Mouse (Mus musculus): ENCODE measurements around the gene Vwa3b. TPM values are rescaled to one million over a fixed set of nuclear protein-coding genes. Genes with fewer than 3 reads are reported as not detected.

The Vwa3b gene
- polyA plus RNA-seq, 1 experiment from 2014 or later: 1.5 TPM

DNA sequence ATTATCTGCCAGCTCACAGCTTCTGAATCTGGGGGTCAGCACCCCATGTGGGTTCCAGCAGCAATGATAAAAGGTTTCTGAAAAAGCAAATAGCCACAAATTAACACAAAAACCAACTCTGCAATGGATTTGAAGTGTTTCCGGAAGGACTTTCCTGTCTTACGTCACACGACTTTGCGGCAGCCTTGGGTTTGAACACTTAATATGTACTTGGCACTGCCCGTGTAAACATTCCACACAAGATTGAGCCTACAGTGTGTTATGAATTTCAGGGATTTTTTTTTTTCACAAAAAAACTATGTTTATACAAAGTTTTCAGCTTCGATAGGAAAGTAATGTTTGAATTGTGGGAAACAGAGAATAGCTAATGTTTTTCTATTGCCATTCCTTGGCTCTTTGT is 7.4 kb upstream of the Vwa3b start:
- no peak for ATAC-seq (ENCODE audit: low FRiP score)
- 85% methylated on average over 6 of the region's 6 CpGs for WGBS

DNA sequence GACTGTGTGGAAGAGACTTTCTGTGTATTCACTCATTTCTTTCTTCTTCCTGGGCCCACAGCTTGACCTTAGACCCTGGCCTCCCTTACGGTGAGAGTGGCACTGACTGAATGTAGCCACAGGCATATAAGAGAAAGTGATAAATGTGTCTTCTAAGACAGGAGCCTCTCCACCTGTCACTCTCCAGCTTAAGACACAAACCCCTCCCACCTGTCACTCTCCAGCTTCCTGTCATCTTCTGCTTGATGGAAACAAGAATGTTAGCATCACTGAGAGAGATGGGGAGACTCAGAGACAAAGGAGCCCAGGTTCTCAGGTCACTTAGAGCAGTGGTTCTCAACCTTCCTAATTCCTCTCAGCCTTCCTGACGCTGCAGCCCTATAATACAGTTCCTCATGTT is 3.7 kb upstream of the Vwa3b start:
- 84% methylated on average over 2 of the region's 2 CpGs for WGBS

More for the DNA sequence above, 7.4 kb upstream of the Vwa3b start:
- no peaks in the 10 kb centered on the region for H3K27me3 ChIP-seq
- no peak overlapping the region for H3K4me3 ChIP-seq
- no peaks in the 10 kb centered on the region for H3K9me3 ChIP-seq
- no peak overlapping the region for H3K9ac ChIP-seq
- H3K27ac ChIP-seq: no peak overlapping the region
- H3K36me3 ChIP-seq: no peaks in the 10 kb centered on the region
- no peak overlapping the region for H3K4me2 ChIP-seq
- H3K4me1 ChIP-seq (replicated peaks): no peaks in the 10 kb centered on the region

DNA sequence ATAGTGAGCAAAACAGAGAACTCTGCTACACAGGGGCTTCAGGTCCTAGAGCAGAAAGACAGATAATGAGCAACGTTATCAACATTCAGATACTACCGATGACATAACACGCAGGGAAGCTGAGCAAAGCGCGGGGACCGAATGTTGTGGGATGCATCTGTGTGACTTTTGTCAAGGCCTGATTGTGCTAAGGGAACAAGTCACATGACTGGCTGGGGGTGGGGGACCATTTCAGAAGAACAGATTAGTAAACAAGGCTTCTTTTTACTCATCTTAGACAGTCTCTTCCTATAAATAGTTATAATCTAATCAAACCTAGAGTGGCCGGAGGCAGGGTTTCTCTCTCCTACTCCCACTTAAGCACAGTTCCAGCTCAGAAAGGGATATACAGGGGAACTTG is 1.7 kb upstream of the Vwa3b start:
- 90% methylated on average over 7 of the region's 7 CpGs for WGBS
- Histone ChIP-seq H3K36me3 (no peaks in the 10 kb centered on the region), H3K27me3 (no peaks in the 10 kb centered on the region), H3K9me3 (no peaks in the 10 kb centered on the region), H3K4me1 (replicated peaks) (peaks cover 10% of the 10 kb centered on the region), H3K4me3 (no peak overlapping the region), H3K9ac (no peak overlapping the region), H3K4me2 (no peak overlapping the region), H3K27ac (no peak overlapping the region)
- ATAC-seq (ENCODE audit: low FRiP score): no peak

More for the DNA sequence above, 3.7 kb upstream of the Vwa3b start:
- no peaks in the 10 kb centered on the region for H3K27me3 ChIP-seq
- no peak for ATAC-seq (ENCODE audit: low FRiP score)
- H3K9ac ChIP-seq: no peak overlapping the region
- no peak overlapping the region for H3K4me3 ChIP-seq
- H3K4me2 ChIP-seq: no peak overlapping the region
- no peak overlapping the region for H3K27ac ChIP-seq
- H3K36me3 ChIP-seq: no peaks in the 10 kb centered on the region
- H3K9me3 ChIP-seq: no peaks in the 10 kb centered on the region
- H3K4me1 ChIP-seq (replicated peaks): no peaks in the 10 kb centered on the region

DNA sequence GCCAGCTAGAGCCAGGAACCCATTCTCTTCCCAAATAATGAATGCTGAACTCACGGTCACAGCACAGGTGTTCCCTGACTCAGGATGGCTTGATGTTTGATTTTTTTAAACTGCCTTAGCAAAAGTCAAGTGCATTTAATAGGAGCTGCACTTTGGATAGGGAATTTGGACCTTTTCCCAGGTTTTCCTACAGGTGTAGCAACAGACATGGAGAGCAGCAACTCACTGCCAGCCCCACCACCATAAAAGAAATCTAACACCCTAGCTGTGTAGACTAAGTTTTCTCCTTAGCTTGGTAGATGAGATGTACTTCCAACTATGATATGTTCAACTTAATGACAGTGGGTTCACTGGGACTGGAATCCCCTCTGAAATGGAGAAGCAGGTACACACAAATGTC is 1.0 kb upstream of the Vwa3b start:
- Histone ChIP-seq H3K4me2 (no peak overlapping the region), H3K4me1 (replicated peaks) (peaks cover 11% of the 10 kb centered on the region), H3K9ac (no peak overlapping the region), H3K4me3 (no peak overlapping the region), H3K27me3 (peaks cover 2% of the 10 kb centered on the region; the same call in 1 of the 2 replicates), H3K36me3 (no peaks in the 10 kb centered on the region), H3K27ac (no peak overlapping the region), H3K9me3 (no peaks in the 10 kb centered on the region)
- no peak for ATAC-seq (ENCODE audit: low FRiP score)
- WGBS: 96% methylated on average over 1 of the region's 1 CpGs

DNA sequence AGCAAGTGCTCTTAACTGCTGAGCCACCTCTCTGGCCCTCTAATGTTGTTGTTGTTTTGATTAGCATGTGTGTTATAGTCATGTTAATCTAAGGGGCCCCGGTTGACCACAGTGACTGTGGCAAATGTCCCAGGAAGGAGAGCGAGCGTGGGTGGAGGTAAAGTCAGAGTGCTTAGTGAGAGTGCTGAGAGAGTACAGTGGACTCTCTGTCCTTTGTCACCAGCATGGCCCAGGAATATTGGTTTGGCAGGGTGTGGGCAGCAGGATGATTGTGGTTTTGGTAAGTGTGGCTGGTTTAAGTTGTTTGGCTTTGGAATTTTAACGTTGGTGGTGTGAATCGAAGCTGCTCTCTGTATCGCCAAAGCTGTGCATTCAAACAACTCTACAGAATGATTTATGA is 470 bp downstream of the Vwa3b start:
- no peaks in the 10 kb centered on the region for H3K36me3 ChIP-seq
- H3K4me2 ChIP-seq: no peak overlapping the region
- no peak overlapping the region for H3K27ac ChIP-seq
- peaks cover 9% of the 10 kb centered on the region; the same call in 1 of the 2 replicates for H3K27me3 ChIP-seq
- no peak for ATAC-seq (ENCODE audit: low FRiP score)
- H3K4me3 ChIP-seq: no peak overlapping the region
- peaks cover 11% of the 10 kb centered on the region for H3K4me1 ChIP-seq (replicated peaks)
- no peak overlapping the region for H3K9ac ChIP-seq
- no peaks in the 10 kb centered on the region for H3K9me3 ChIP-seq
- 77% methylated on average over 6 of the region's 6 CpGs for WGBS

DNA sequence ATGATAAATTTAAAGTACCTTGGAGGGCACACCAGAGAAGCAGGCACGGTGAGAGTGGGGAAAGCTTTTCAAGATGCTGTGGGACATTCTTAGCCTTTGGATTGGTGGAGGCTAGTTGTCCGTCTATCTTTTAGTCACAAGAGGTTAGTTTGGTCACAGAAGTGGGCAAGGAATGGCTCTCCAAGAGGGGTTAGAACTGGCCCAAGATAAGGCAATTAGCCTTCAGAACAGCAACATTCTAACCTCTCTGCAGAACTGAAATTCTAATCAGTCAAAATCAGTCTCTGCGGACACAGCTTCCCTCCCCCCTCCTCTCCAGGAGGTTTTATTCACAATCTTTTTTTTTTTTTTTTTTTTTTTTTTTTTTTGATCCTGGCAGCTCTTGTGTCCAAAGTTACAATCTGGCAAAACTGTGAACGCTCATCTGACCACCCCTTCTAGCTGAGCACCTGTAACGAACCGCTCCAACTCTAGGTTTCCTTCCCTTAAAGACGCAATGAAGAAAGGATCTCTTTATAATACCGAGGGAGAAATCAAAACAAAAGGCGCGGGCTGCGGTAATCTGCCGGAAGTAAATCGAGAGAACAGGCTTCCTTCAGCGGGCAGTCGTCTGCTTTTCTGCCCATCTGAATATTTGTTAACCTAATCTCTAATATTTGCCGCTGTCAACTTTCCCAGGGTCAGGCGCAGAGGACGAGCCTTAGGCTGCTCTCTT is 2.2 kb downstream of the Vwa3b start:
- H3K4me1 ChIP-seq (replicated peaks): peaks cover 11% of the 10 kb centered on the region
- peak overlapping the region; percentile 84 for H3K4me2 ChIP-seq
- 6% methylated on average over 18 of the region's 18 CpGs for WGBS
- peak overlapping the region; percentile 67 for H3K9ac ChIP-seq
- H3K4me3 ChIP-seq: peak overlapping the region; percentile 55
- H3K27ac ChIP-seq: 0 out of 2 replicates have a peak overlapping the region, but pooled peaks have one; percentile 36
- H3K27me3 ChIP-seq: peaks cover 9% of the 10 kb centered on the region; the same call in 1 of the 2 replicates
- ATAC-seq (ENCODE audit: low FRiP score): 0 out of 2 replicates have a peak, but pooled peaks have one; percentile 23
- no peaks in the 10 kb centered on the region for H3K36me3 ChIP-seq
- no peaks in the 10 kb centered on the region for H3K9me3 ChIP-seq

DNA sequence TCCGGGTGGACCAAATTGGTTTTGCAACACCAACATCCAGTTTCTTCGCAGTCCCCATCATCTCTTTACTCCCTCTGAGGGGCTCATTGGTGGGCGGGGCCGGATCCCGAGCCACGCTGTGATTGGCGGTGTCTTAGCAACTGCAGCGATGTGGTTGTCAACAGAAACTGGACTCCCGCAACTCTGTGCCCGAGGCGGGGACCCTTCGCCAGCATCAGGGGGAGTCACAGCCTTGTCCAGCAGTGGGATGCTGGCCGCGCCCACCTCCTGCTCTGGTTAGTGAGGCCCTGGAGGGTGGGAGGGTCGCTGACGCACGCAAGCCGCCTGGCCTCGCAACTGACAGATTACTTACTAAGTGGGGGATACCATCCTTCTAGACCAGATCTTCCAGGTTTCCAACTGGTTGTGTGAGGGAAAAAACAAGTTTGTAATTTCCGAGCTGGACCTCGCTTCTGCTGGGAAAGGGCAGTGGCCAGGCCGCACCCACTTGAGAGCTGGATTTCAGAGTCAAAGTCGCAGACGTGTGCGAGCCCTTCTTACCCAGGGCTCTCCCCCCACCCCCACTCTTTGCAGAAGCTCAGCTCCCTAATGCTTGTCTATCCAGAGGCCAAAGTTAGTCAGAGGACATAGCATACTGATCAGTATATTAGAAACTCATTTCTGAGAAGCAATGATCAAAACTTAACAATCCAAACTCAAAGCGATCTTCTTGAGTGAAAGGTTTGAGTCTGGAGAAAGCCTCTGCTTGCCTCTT is 2.9 kb downstream of the Vwa3b start:
- H3K9me3 ChIP-seq: no peaks in the 10 kb centered on the region
- WGBS: 3% methylated on average over 26 of the region's 26 CpGs
- peak overlapping the region; percentile 55 for H3K4me3 ChIP-seq
- peak; percentile 98 for ATAC-seq (ENCODE audit: low FRiP score)
- peak overlapping the region; percentile 67 for H3K9ac ChIP-seq
- H3K36me3 ChIP-seq: no peaks in the 10 kb centered on the region
- peaks cover 9% of the 10 kb centered on the region; the same call in 1 of the 2 replicates for H3K27me3 ChIP-seq
- H3K27ac ChIP-seq: 0 out of 2 replicates have a peak overlapping the region, but pooled peaks have one; percentile 36
- H3K4me1 ChIP-seq (replicated peaks): peaks cover 11% of the 10 kb centered on the region
- peak overlapping the region; percentile 84 for H3K4me2 ChIP-seq

DNA sequence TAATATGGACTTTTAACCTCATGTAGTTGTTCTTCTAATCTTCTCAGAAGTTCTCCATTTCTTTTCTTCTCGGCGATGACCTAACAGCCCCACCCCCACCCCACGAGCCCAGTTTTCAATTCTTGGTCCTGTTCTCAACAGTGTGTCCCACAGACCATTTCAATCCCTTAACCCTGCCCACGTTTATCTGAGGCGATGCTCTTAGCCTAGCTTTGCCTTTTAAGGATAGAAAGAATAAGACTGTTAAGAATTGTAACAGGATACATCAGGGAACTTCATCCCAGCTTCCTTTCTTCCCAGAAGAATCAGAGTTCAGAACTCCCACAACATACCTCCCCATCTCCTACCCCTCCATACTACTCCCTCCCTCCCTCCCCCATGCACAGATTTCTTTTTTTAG is 3.5 kb downstream of the Vwa3b start:
- H3K9me3 ChIP-seq: no peaks in the 10 kb centered on the region
- no peaks in the 10 kb centered on the region for H3K36me3 ChIP-seq
- no peak overlapping the region for H3K27ac ChIP-seq
- H3K4me2 ChIP-seq: peak overlapping the region; percentile 84
- no peak overlapping the region for H3K9ac ChIP-seq
- H3K4me3 ChIP-seq: no peak overlapping the region
- peaks cover 11% of the 10 kb centered on the region for H3K4me1 ChIP-seq (replicated peaks)
- peaks cover 9% of the 10 kb centered on the region; the same call in 1 of the 2 replicates for H3K27me3 ChIP-seq
- 55% methylated on average over 5 of the region's 5 CpGs for WGBS
- no peak for ATAC-seq (ENCODE audit: low FRiP score)

DNA sequence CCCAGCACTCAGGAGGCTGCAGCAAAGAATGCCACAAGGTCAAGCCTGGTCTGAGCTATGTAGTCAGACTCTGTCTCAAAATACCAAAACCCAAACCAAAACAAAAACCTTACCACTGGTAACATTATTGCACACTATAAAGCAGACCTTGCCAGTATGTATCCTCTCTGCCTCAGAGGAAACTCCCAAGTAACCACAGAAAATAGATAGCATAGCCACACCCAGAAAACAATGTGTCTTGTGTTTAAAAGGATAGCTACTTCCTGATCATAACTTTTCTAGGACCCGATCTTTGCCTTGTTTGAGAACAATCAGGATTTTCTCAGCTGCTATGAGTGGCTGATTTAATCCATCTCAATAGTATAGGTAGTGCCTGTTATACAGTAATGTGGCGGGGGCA is 4.3 kb downstream of the Vwa3b start:
- no peak overlapping the region for H3K27ac ChIP-seq
- WGBS: 85% methylated on average over 2 of the region's 2 CpGs
- H3K36me3 ChIP-seq: no peaks in the 10 kb centered on the region
- H3K4me1 ChIP-seq (replicated peaks): peaks cover 11% of the 10 kb centered on the region
- ATAC-seq (ENCODE audit: low FRiP score): no peak
- no peak overlapping the region for H3K4me2 ChIP-seq
- H3K9me3 ChIP-seq: no peaks in the 10 kb centered on the region
- no peak overlapping the region for H3K9ac ChIP-seq
- H3K27me3 ChIP-seq: peaks cover 9% of the 10 kb centered on the region; the same call in 1 of the 2 replicates
- H3K4me3 ChIP-seq: no peak overlapping the region

DNA sequence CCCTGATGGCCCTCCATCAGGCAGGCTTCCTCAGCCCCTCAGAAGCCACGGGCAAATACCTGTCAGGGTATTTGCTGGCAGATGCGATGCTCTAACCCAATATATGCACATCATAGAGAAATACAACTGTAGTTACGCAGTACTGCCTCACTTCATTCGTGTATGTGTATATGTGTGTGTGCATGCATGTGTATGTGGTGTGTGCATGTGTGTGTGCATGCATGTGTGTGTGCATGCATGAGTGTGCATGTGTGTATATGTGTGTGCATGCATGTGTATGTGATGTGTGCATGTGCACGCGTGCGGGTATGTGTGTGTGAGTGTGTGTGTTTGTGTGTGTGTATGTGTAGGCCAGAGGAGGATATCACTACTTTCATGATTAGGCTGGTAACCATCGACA is 9.5 kb downstream of the Vwa3b start:
- no peaks in the 10 kb centered on the region for H3K4me1 ChIP-seq (replicated peaks)
- 0 out of 2 replicates have a peak, but pooled peaks cover 4% of the 10 kb centered on the region for H3K27me3 ChIP-seq
- no peak overlapping the region for H3K27ac ChIP-seq
- WGBS: 92% methylated on average over 8 of the region's 8 CpGs
- no peaks in the 10 kb centered on the region for H3K9me3 ChIP-seq
- H3K9ac ChIP-seq: no peak overlapping the region
- H3K4me2 ChIP-seq: no peak overlapping the region
- ATAC-seq (ENCODE audit: low FRiP score): no peak
- H3K4me3 ChIP-seq: no peak overlapping the region
- no peaks in the 10 kb centered on the region for H3K36me3 ChIP-seq

DNA sequence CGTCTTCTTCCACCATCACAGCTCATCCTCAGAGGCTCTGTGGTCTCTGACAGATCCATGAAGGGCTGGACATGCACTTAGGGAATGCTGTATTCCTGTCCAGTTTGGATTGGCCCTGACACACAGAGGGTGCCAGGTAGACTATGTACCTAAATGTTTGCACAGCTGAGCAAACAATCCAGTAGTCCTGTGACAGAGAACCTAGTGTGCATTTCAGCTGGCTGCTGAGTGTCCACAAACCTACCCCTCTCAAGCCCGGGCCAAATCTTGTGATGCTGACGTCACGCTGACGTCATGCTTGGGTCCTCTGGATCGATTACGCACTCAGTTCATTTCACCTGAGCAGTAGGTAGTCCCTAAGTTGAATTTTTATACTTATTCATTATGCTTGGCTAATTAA is 14.7 kb downstream of the Vwa3b start:
- H3K4me2 ChIP-seq: no peak overlapping the region
- no peaks in the 10 kb centered on the region for H3K4me1 ChIP-seq (replicated peaks)
- 90% methylated on average over 7 of the region's 7 CpGs for WGBS
- H3K9ac ChIP-seq: no peak overlapping the region
- no peaks in the 10 kb centered on the region for H3K9me3 ChIP-seq
- ATAC-seq (ENCODE audit: low FRiP score): no peak
- H3K4me3 ChIP-seq: no peak overlapping the region
- H3K27ac ChIP-seq: no peak overlapping the region
- no peaks in the 10 kb centered on the region for H3K36me3 ChIP-seq
- H3K27me3 ChIP-seq: no peaks in the 10 kb centered on the region

DNA sequence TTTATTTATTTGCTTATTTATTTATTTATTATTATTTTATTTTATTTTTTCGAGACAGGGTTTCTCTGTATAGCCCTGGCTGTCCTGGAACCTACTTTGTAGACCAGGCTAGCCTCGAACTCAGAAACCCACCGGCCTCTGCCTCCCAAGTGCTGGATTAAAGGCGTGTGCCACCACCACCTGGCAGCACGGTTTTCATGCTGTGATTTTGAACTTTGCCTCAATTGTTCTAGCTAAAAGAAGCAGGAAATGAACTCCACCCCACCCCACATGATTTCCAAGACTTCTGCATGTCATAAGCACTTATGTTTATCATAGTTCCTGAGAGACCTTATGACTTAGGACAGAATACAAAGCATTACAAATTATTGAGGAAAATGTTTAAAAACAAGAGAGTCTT is 15.5 kb downstream of the Vwa3b start:
- Histone ChIP-seq H3K27ac (no peak overlapping the region), H3K4me2 (no peak overlapping the region), H3K4me3 (no peak overlapping the region), H3K36me3 (no peaks in the 10 kb centered on the region), H3K9ac (no peak overlapping the region), H3K4me1 (replicated peaks) (no peaks in the 10 kb centered on the region), H3K9me3 (no peaks in the 10 kb centered on the region), H3K27me3 (no peaks in the 10 kb centered on the region)
- WGBS: 87% methylated on average over 5 of the region's 5 CpGs
- ATAC-seq (ENCODE audit: low FRiP score): no peak

All from hindbrain, embryonic 13.5 days (tissue).